ENCODE assay signal across 14 mouse cellular contexts in the genomic region with DNA sequence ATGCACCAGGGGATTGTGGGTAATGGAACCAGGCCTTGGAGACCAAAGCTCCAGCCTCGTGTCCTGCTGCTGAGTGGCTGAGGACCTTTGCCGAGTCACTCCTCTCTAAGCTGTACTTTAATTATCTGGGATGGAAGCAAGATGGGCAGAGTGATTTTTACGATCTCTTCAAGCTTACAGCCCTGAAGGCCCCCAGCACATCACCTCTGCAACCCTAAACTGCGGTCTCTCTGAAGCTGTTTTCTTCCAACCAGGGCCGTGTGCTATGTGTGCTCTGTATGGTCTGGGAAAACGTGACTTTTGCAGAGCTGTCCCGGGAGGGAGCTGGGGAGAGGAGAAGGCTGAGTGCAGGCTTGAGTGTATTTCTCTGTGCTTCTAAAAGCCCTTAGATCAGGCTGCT.
DNase-seq lines count a peak whose midpoint lies in the region; ATAC-seq lines count a peak whose summit lies in the region.
"Had no signal": no experiment of that assay in that cellular context is flagged by ENCODE, and none has a peak within 500 bp of the region (broad histone marks: within the 10 kb centered on the region; RNA-seq: fewer than 3 reads in every experiment).

No protein-coding gene starts in this region.

- ATAC-seq in kidney, embryonic 16.5 days (ENCODE audit: low FRiP score, low TSS enrichment) = peak; percentile 61
- no peak for ATAC-seq in embryonic facial prominence, embryonic 13.5 days (ENCODE audit: insufficient number of reproducible peaks, insufficient read depth, low FRiP score, low TSS enrichment, low read depth)

- 9% methylated on average over 7 of the region's 7 CpGs for WGBS in kidney, embryonic 16.5 days
- 33% methylated on average over 7 of the region's 7 CpGs for WGBS in embryonic facial prominence, embryonic 13.5 days

- H3K9ac ChIP-seq in kidney, embryonic 16.5 days (replicated peaks; ENCODE audit: low read length) = no peak overlapping the region
- H3K9ac ChIP-seq in embryonic facial prominence, embryonic 13.5 days = no peak overlapping the region
- H3K9ac ChIP-seq: intestine, embryonic 15.5 days; liver, embryonic 13.5 days; stomach, embryonic 15.5 days had no signal

- peaks cover 21% of the 10 kb centered on the region for H3K4me1 ChIP-seq in kidney, embryonic 16.5 days (ENCODE audit: insufficient read depth, low read length)
- peaks cover 22% of the 10 kb centered on the region for H3K4me1 ChIP-seq in embryonic facial prominence, embryonic 13.5 days
- H3K4me1 ChIP-seq: liver, embryonic 13.5 days had no signal

- peak overlapping the region; percentile 70 for H3K27ac ChIP-seq in kidney, embryonic 16.5 days (ENCODE audit: low read length)
- H3K27ac ChIP-seq in embryonic facial prominence, embryonic 13.5 days = peak overlapping the region; percentile 55
- H3K27ac ChIP-seq: intestine, embryonic 15.5 days; liver, embryonic 13.5 days; stomach, embryonic 15.5 days had no signal

- DNase-seq in embryo, embryonic 10 days (ENCODE audit: low spot score) = peak; percentile 62
- no peak for DNase-seq in embryo, embryonic 9.5 days (ENCODE audit: extremely low spot score)
- no peak for DNase-seq in kidney, adult 9 months
- peak; percentile 36 for DNase-seq in neural tube, embryonic 10.5 days (ENCODE audit: extremely low spot score, low spot score)
- DNase-seq in retina, postnatal 1 day = no peak
- no peak for DNase-seq in gastrocnemius, adult 8-10 months (ENCODE audit: low spot score in 2 of 2)
- DNase-seq: cerebellum, adult 11 months; cerebellum, postnatal 36 days; liver, embryonic 13.5 days; right cerebral cortex, postnatal 4 days had no signal

- H3K27me3 ChIP-seq in kidney, embryonic 16.5 days (ENCODE audit: insufficient read depth, low read length) = no peaks in the 10 kb centered on the region
- no peaks in the 10 kb centered on the region for H3K27me3 ChIP-seq in embryonic facial prominence, embryonic 13.5 days
- H3K27me3 ChIP-seq: intestine, embryonic 15.5 days; liver, embryonic 13.5 days; stomach, embryonic 15.5 days had no signal

- no peaks in the 10 kb centered on the region for H3K36me3 ChIP-seq in kidney, embryonic 16.5 days (ENCODE audit: insufficient read depth, low read length)
- H3K36me3 ChIP-seq in embryonic facial prominence, embryonic 13.5 days = no peaks in the 10 kb centered on the region
- H3K36me3 ChIP-seq: intestine, embryonic 15.5 days; liver, embryonic 13.5 days; stomach, embryonic 15.5 days had no signal

- H3K4me2 ChIP-seq in kidney, embryonic 16.5 days (replicated peaks; ENCODE audit: low read depth, low read length) = no peak overlapping the region
- H3K4me2 ChIP-seq in embryonic facial prominence, embryonic 13.5 days = no peak overlapping the region
- H3K4me2 ChIP-seq: intestine, embryonic 15.5 days; liver, embryonic 13.5 days; stomach, embryonic 15.5 days had no signal

- no peak overlapping the region for H3K4me3 ChIP-seq in kidney, embryonic 16.5 days (ENCODE audit: low read length)
- H3K4me3 ChIP-seq in embryonic facial prominence, embryonic 13.5 days = no peak overlapping the region
- H3K4me3 ChIP-seq: intestine, embryonic 15.5 days; liver, embryonic 13.5 days; stomach, embryonic 15.5 days had no signal

- H3K9me3 ChIP-seq in kidney, embryonic 16.5 days (ENCODE audit: low read length) = no peaks in the 10 kb centered on the region
- no peaks in the 10 kb centered on the region for H3K9me3 ChIP-seq in embryonic facial prominence, embryonic 13.5 days
- H3K9me3 ChIP-seq: intestine, embryonic 15.5 days; liver, embryonic 13.5 days; stomach, embryonic 15.5 days had no signal

Comparison
In these comparisons a context has a peak if more than half of its experiments do, and no peak if none do; other contexts are left out.
1. DNase-seq: peak in embryo, embryonic 10 days (single experiment) and neural tube, embryonic 10.5 days (single experiment); none in embryo, embryonic 9.5 days (single experiment), kidney, adult 9 months (single experiment), retina, postnatal 1 day (single experiment) and gastrocnemius, adult 8-10 months (0 of 2).